Comparison of ENCODE assay signal across 20 mouse cellular contexts in genomic region chr17:30018927-30019610, GRCm38 (mm10). TPM values are rescaled to one million over a fixed set of nuclear protein-coding genes. Genes with fewer than 3 reads are reported as not detected.
DNase-seq lines count a peak whose midpoint lies in the region; ATAC-seq and TF ChIP-seq lines count a peak whose summit lies in the region.
"Had no signal": no experiment of that assay in that cellular context is flagged by ENCODE, and none has a peak within 500 bp of the region (broad histone marks: within the 10 kb centered on the region; RNA-seq: fewer than 3 reads in every experiment).

No protein-coding gene starts in this region.

- H3K27me3 ChIP-seq in kidney, adult 2 months (replicated peaks; ENCODE audit: control insufficient read depth, insufficient read depth, low read length), result no peaks in the 10 kb centered on the region
- H3K27me3 ChIP-seq in kidney, postnatal 0 days (ENCODE audit: insufficient read depth, low read length), result no peaks in the 10 kb centered on the region
- no peaks in the 10 kb centered on the region for H3K27me3 ChIP-seq in lung, embryonic 16.5 days (ENCODE audit: control insufficient read depth, insufficient read depth, low read depth, low read length)
- H3K27me3 ChIP-seq in intestine, postnatal 0 days (replicated peaks; ENCODE audit: control insufficient read depth, insufficient read depth, low read length), result no peaks in the 10 kb centered on the region
- H3K27me3 ChIP-seq: embryonic facial prominence, embryonic 13.5 days; forebrain, embryonic 13.5 days; hindbrain, embryonic 12.5 days had no signal

- H3K9me3 ChIP-seq in kidney, postnatal 0 days (replicated peaks; ENCODE audit: low read length), result no peaks in the 10 kb centered on the region
- H3K9me3 ChIP-seq in lung, embryonic 16.5 days (ENCODE audit: control insufficient read depth, low read length), result no peaks in the 10 kb centered on the region
- no peaks in the 10 kb centered on the region for H3K9me3 ChIP-seq in intestine, postnatal 0 days (ENCODE audit: control insufficient read depth)
- H3K9me3 ChIP-seq: embryonic facial prominence, embryonic 13.5 days; forebrain, embryonic 13.5 days; heart, embryonic 10.5 days; hindbrain, embryonic 12.5 days had no signal

- H3K4me2 ChIP-seq in kidney, postnatal 0 days (ENCODE audit: low read length), result no peak overlapping the region
- peak overlapping the region; percentile 27; the same call in 1 of the 2 replicates for H3K4me2 ChIP-seq in lung, embryonic 16.5 days (ENCODE audit: low read depth, low read length)
- peak overlapping the region; percentile 55 for H3K4me2 ChIP-seq in intestine, postnatal 0 days (replicated peaks; ENCODE audit: low read depth)
- H3K4me2 ChIP-seq: embryonic facial prominence, embryonic 13.5 days; forebrain, embryonic 13.5 days; hindbrain, embryonic 12.5 days had no signal

- ATAC-seq in kidney, postnatal 0 days (replicated peaks; ENCODE audit: low FRiP score, low read depth), result no peak
- ATAC-seq in lung, embryonic 16.5 days (ENCODE audit: low read depth), result peak; percentile 52; the same call in 1 of the 2 replicates
- 0 out of 2 replicates have a peak, but pooled peaks have one; percentile 22 for ATAC-seq in intestine, postnatal 0 days
- no peak for ATAC-seq in erythroid progenitor cell, adult 5-6 weeks (replicated peaks; ENCODE audit: low FRiP score, poor library complexity, severe bottlenecking)
- ATAC-seq: forebrain, embryonic 13.5 days had no signal

- H3K4me3 ChIP-seq in kidney, adult 2 months (ENCODE audit: insufficient read depth, low read depth, low read length), result no peak overlapping the region
- H3K4me3 ChIP-seq in kidney, postnatal 0 days (replicated peaks; ENCODE audit: low read depth, low read length), result no peak overlapping the region
- no peak overlapping the region for H3K4me3 ChIP-seq in lung, embryonic 16.5 days (ENCODE audit: low read length)
- H3K4me3 ChIP-seq in intestine, postnatal 0 days (ENCODE audit: low read depth, low read length), result no peak overlapping the region
- H3K4me3 ChIP-seq: embryonic facial prominence, embryonic 13.5 days; forebrain, embryonic 13.5 days; heart, embryonic 10.5 days; hindbrain, embryonic 12.5 days had no signal

- no peak for DNase-seq in kidney, adult 2 months
- DNase-seq in kidney, postnatal 36 days, result no peak
- DNase-seq in kidney, postnatal 0 days (ENCODE audit: low spot score), result no peak
- no peak for DNase-seq in kidney, adult 18-20 months
- DNase-seq in lung, adult 18-20 months, result no peak
- DNase-seq: adrenal gland, postnatal 10 days; cerebellum, adult 11-12 months; cerebellum, adult 9-10 months; cerebellum, postnatal 25 days; gastrocnemius, postnatal 10 days; heart, adult 18-20 months; heart, postnatal 10 days; heart, postnatal 4 days had no signal

- no peak for TF ChIP-seq CTCF in kidney, adult 2 months (conservative IDR thresholded peaks at IDR 0.05; ENCODE audit: insufficient read depth, insufficient read length, low read depth, low read length)
- no peak for TF ChIP-seq CTCF in kidney, postnatal 0 days (IDR thresholded peaks at IDR 0.05; ENCODE audit: low read depth)
- no peak for TF ChIP-seq CTCF in intestine, postnatal 0 days (IDR thresholded peaks at IDR 0.05; ENCODE audit: low read depth)

- no peak for TF ChIP-seq POLR2A in kidney, adult 2 months (IDR thresholded peaks at IDR 0.05; ENCODE audit: low read depth, low read length)

- peaks cover 31% of the 10 kb centered on the region for H3K4me1 ChIP-seq in kidney, adult 2 months (ENCODE audit: control insufficient read depth, insufficient read depth, low read length)
- H3K4me1 ChIP-seq in kidney, postnatal 0 days (replicated peaks; ENCODE audit: insufficient read depth, low read length), result no peaks in the 10 kb centered on the region
- peaks cover 33% of the 10 kb centered on the region for H3K4me1 ChIP-seq in lung, embryonic 16.5 days (replicated peaks; ENCODE audit: control insufficient read depth, insufficient read depth, low read length)
- H3K4me1 ChIP-seq in intestine, postnatal 0 days (replicated peaks; ENCODE audit: control insufficient read depth, insufficient read depth, low read length), result peaks cover 7% of the 10 kb centered on the region; the same call in 1 of the 2 replicates

- H3K9ac ChIP-seq in kidney, postnatal 0 days (ENCODE audit: low read depth, low read length), result no peak overlapping the region
- H3K9ac ChIP-seq in lung, embryonic 16.5 days (ENCODE audit: low read length), result no peak overlapping the region
- no peak overlapping the region for H3K9ac ChIP-seq in intestine, postnatal 0 days (ENCODE audit: low read depth, low read length)
- H3K9ac ChIP-seq: embryonic facial prominence, embryonic 13.5 days; forebrain, embryonic 13.5 days; hindbrain, embryonic 12.5 days had no signal

- no peaks in the 10 kb centered on the region for H3K36me3 ChIP-seq in kidney, adult 2 months (ENCODE audit: control insufficient read depth, insufficient read depth, low read length)
- H3K36me3 ChIP-seq in kidney, postnatal 0 days (ENCODE audit: insufficient read depth, low read length), result no peaks in the 10 kb centered on the region
- H3K36me3 ChIP-seq in lung, embryonic 16.5 days (ENCODE audit: control insufficient read depth, insufficient read depth, low read length), result no peaks in the 10 kb centered on the region
- no peaks in the 10 kb centered on the region for H3K36me3 ChIP-seq in intestine, postnatal 0 days (ENCODE audit: control insufficient read depth, insufficient read depth)
- H3K36me3 ChIP-seq: embryonic facial prominence, embryonic 13.5 days; hindbrain, embryonic 12.5 days had no signal

- WGBS in kidney, adult 2 months, result 40% methylated on average over 12 of the region's 12 CpGs
- WGBS in kidney, postnatal 0 days, result 55% methylated on average over 12 of the region's 12 CpGs
- 39% methylated on average over 12 of the region's 12 CpGs for WGBS in lung, embryonic 16.5 days
- 36% methylated on average over 12 of the region's 12 CpGs for WGBS in intestine, postnatal 0 days

- peak overlapping the region; percentile 77; the same call in 1 of the 2 replicates for H3K27ac ChIP-seq in kidney, adult 2 months (ENCODE audit: insufficient read depth, low read depth, low read length)
- H3K27ac ChIP-seq in kidney, postnatal 0 days, result peak overlapping the region; percentile 36; the same call in 1 of the 2 replicates
- H3K27ac ChIP-seq in lung, embryonic 16.5 days (ENCODE audit: low read length), result peak overlapping the region; percentile 50; the same call in 1 of the 2 replicates
- H3K27ac ChIP-seq in intestine, postnatal 0 days (ENCODE audit: low read depth, low read length), result peak overlapping the region; percentile 54; the same call in 1 of the 2 replicates
- H3K27ac ChIP-seq: embryonic facial prominence, embryonic 13.5 days; forebrain, embryonic 13.5 days; heart, embryonic 10.5 days; hindbrain, embryonic 12.5 days had no signal

RNA-seq across cellular contexts. Expression of gene Zfand3, which starts 14.5 kb away (rescaled TPM):
- 103 and 111 TPM in 2 replicates for polyA plus RNA-seq in kidney, adult 2 months (2012; rRNA removed)
- 55.5 and 63.5 TPM in 2 replicates for polyA plus RNA-seq in kidney, postnatal 0 days (2015; fragmentation: Nextera tagmentation; extraction: Ambion mirVana)
- polyA plus RNA-seq in lung, embryonic 16.5 days (2015; fragmentation: Nextera tagmentation; extraction: Ambion mirVana), result 52.8 and 57.4 TPM in 2 replicates
- 38.0 and 40.5 TPM in 2 replicates for polyA plus RNA-seq in intestine, postnatal 0 days (2015; fragmentation: Nextera tagmentation; extraction: Ambion mirVana)
- 10.9 and 17.3 TPM in 2 replicates for total RNA-seq in erythroid progenitor cell, adult 5-6 weeks (2015; ENCODE audit: low replicate concordance)
- 7.3 and 10.5 TPM in 2 replicates for total RNA-seq in erythroid progenitor cell, adult 5-6 weeks (2017; ENCODE audit: low replicate concordance)

RNA-seq across cellular contexts. Expression of gene Mdga1, which starts 49.2 kb away (rescaled TPM):
- 0.50 and 1.3 TPM in 2 replicates for polyA plus RNA-seq in kidney, adult 2 months (2012; rRNA removed)
- polyA plus RNA-seq in kidney, postnatal 0 days (2015; fragmentation: Nextera tagmentation; extraction: Ambion mirVana), result 1.3 and 1.7 TPM in 2 replicates
- 3.3 and 3.6 TPM in 2 replicates for polyA plus RNA-seq in lung, embryonic 16.5 days (2015; fragmentation: Nextera tagmentation; extraction: Ambion mirVana)
- 0.63 and 0.73 TPM in 2 replicates for polyA plus RNA-seq in intestine, postnatal 0 days (2015; fragmentation: Nextera tagmentation; extraction: Ambion mirVana)
- total RNA-seq in erythroid progenitor cell, adult 5-6 weeks (2015; ENCODE audit: low replicate concordance), result 5.0 TPM in 1 of 2 replicates, not detected in the other
- total RNA-seq in erythroid progenitor cell, adult 5-6 weeks (2017; ENCODE audit: low replicate concordance), result 2.6 TPM in 1 of 2 replicates, not detected in the other

Comparison
In these comparisons a context has a peak if more than half of its experiments do, and no peak if none do; other contexts are left out.
1. ATAC-seq: peak in lung, embryonic 16.5 days (single experiment) and intestine, postnatal 0 days (single experiment); none in kidney, postnatal 0 days (single experiment) and erythroid progenitor cell, adult 5-6 weeks (single experiment).
2. Peak in every context shown above with its lines, with median percentiles within 50 percentile points of each other: H3K27ac ChIP-seq.